Mouse (Mus musculus) kidney, adult 2 months (tissue): ENCODE measurements around the gene F830045P16Rik.

Experiments used
- CTCF ChIP-seq: fragments of 200-500 bp; conservative IDR thresholded peaks from 2 replicates; pipeline ENCODE4 v1.5.1; 2011; ENCODE audit warnings: low read depth, mild to moderate bottlenecking, control low read depth, low read length, moderate library complexity, mixed read lengths; ENCODE audit not compliant: insufficient read depth, insufficient read length
- POLR2A ChIP-seq: fragments of 200-500 bp; IDR thresholded peaks from one replicate; pipeline ENCODE4 v1.6.1; 2011; ENCODE audit warnings: low read depth, low read length, control low read depth

GRCm38 (mm10) chr2:129483150-129483549 lies 53.3 kb downstream of the F830045P16Rik start:
- no peak for TF ChIP-seq CTCF
- TF ChIP-seq POLR2A, result no peak
